Mouse (Mus musculus): ENCODE data around the gene Wbp1. TPM values are rescaled to one million over a fixed set of nuclear protein-coding genes. Genes with fewer than 3 reads are reported as not detected.

The Wbp1 gene
- total and polyA plus RNA-seq, 2 experiments from 2014 or later, result 97.5 to 151 TPM

DNA sequence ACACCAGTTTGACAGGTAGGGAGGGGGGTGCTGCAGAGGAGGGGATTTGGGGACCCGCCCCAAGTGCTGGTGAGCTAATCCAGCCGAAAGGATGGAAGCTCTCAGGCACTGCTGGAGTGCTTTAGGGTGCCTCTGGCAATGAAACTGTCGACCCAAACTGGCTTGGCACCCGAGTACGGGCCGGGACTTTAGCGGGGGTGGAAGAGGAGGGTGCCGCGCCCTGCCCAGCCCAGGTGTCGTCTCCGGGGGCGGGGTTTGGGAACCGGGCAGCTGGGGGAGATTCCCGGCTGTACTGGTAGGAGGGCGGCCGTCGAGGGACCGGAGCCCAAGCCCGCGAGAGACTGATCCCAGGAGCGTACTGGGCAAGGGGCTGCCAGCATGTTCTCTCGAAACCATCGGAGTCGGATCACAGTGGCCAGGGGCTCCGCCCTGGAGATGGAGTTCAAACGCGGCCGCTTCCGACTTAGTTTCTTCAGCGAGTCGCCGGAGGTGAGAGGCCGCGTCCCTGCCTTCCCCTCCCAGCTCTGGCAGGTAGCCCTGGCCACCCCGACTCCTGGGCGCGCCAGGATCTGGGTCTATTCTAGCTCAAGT, 14.3 kb upstream of the Wbp1 start:
- H3K4me1 ChIP-seq (ENCODE audit: control insufficient read depth, insufficient read depth), result peaks cover 21% of the 10 kb centered on the region
- WGBS, result 11% methylated on average over 37 of the region's 37 CpGs
- H3K27me3 ChIP-seq (ENCODE audit: control insufficient read depth, insufficient read depth, low read length), result no peaks in the 10 kb centered on the region
- H3K36me3 ChIP-seq (replicated peaks; ENCODE audit: control insufficient read depth, insufficient read depth, low read length), result no peaks in the 10 kb centered on the region
- TF ChIP-seq EP300 (IDR thresholded peaks at IDR 0.05; ENCODE audit: low read depth), result no peak
- no peak for TF ChIP-seq CTCF (IDR thresholded peaks at IDR 0.05; ENCODE audit: low read depth)
- no peak for ATAC-seq (ENCODE audit: insufficient read depth, low read depth)
- H3K27ac ChIP-seq (ENCODE audit: low read depth), result peak overlapping the region; percentile 99
- no peaks in the 10 kb centered on the region for H3K9me3 ChIP-seq (replicated peaks; ENCODE audit: control insufficient read depth, low read length)
- no peak for DNase-seq (ENCODE audit: low spot score)
- H3K4me3 ChIP-seq (ENCODE audit: low read depth, low read length), result peak overlapping the region; percentile 57
- peak overlapping the region; percentile 73 for H3K4me2 ChIP-seq (ENCODE audit: low read depth, low read length)
- peak overlapping the region; percentile 83 for H3K9ac ChIP-seq (replicated peaks; ENCODE audit: low read depth, low read length)

DNA sequence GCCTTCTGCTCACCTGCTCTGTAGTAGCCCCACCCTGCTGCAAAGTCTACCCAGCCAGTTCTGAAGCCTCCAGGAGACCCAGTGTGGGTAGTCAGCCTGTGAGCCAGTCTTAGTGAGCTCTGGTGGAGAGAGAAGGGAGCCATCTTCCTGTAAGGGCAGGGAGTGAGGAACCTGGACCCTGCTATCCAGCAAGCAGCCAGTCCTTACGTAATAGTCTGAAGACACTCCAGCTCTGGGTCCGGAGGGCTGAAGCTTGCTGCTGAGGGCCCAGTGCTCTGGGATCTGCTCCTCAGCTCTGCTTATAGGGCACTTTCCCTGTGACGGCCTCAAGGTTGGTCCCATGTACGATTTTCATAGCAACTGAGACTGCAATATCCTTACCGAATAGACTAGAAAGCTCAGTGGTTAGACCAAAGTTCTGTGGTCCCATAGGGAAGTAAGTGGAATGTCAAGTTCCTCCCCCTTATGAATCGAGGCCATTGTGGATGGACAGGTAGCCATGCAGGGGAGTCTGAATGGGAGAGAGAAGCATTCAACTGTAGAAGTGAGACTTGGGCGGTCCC, 13.7 kb upstream of the Wbp1 start, which contains the start of gene Rtkn:
Gene Rtkn (plus strand): TSS at position 513 of the 563 bp plus-strand sequence.
- no peak for ATAC-seq (ENCODE audit: insufficient read depth, low read depth)
- Histone ChIP-seq H3K27me3 (ENCODE audit: control insufficient read depth, insufficient read depth, low read length) (no peaks in the 10 kb centered on the region), H3K36me3 (replicated peaks; ENCODE audit: control insufficient read depth, insufficient read depth, low read length) (no peaks in the 10 kb centered on the region), H3K4me1 (ENCODE audit: control insufficient read depth, insufficient read depth) (peaks cover 21% of the 10 kb centered on the region), H3K27ac (ENCODE audit: low read depth) (peak within 1 kb of the TSS; percentile 99), H3K9ac (replicated peaks; ENCODE audit: low read depth, low read length) (peak within 1 kb of the TSS; percentile 83), H3K9me3 (replicated peaks; ENCODE audit: control insufficient read depth, low read length) (no peaks in the 10 kb centered on the region), H3K4me3 (ENCODE audit: low read depth, low read length) (peak within 1 kb of the TSS; percentile 57), H3K4me2 (ENCODE audit: low read depth, low read length) (peak within 1 kb of the TSS; percentile 73)
- 72% methylated on average over 7 of the region's 7 CpGs for WGBS
- no peak for DNase-seq (ENCODE audit: low spot score)
- TF ChIP-seq EP300 (IDR thresholded peaks at IDR 0.05; ENCODE audit: low read depth), result no peak
- TF ChIP-seq CTCF (IDR thresholded peaks at IDR 0.05; ENCODE audit: low read depth), result no peak

DNA sequence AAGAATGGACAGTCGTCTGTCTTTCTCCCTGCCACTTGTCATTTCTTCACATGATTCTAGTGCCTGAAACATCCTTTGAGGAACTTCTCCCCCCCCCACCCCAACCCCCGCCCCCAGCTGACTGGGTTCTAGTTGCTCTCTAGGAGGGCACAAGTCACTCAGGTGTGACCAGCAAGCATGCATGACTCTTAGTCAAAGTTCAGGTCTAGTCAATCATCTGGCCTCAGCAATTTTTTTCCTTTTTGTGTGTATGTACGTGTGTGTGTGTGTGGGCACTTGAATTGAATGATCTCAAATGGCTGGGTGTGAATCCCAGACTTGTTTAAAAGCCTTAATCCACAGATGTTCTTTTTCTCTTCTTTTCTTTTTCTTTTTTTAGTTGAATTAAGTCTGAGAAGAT, 12.9 kb upstream of the Wbp1 start:
- TF ChIP-seq CTCF (IDR thresholded peaks at IDR 0.05; ENCODE audit: low read depth), result no peak
- no peak for TF ChIP-seq EP300 (IDR thresholded peaks at IDR 0.05; ENCODE audit: low read depth)
- no peak for ATAC-seq (ENCODE audit: insufficient read depth, low read depth)
- WGBS, result 65% methylated on average over 3 of the region's 3 CpGs
- no peak for DNase-seq (ENCODE audit: low spot score)
- Histone ChIP-seq H3K4me2 (ENCODE audit: low read depth, low read length) (no peak overlapping the region), H3K4me1 (ENCODE audit: control insufficient read depth, insufficient read depth) (peaks cover 21% of the 10 kb centered on the region), H3K27me3 (ENCODE audit: control insufficient read depth, insufficient read depth, low read length) (no peaks in the 10 kb centered on the region), H3K4me3 (ENCODE audit: low read depth, low read length) (no peak overlapping the region), H3K27ac (ENCODE audit: low read depth) (no peak overlapping the region), H3K36me3 (replicated peaks; ENCODE audit: control insufficient read depth, insufficient read depth, low read length) (no peaks in the 10 kb centered on the region), H3K9me3 (replicated peaks; ENCODE audit: control insufficient read depth, low read length) (no peaks in the 10 kb centered on the region), H3K9ac (replicated peaks; ENCODE audit: low read depth, low read length) (no peak overlapping the region)

DNA sequence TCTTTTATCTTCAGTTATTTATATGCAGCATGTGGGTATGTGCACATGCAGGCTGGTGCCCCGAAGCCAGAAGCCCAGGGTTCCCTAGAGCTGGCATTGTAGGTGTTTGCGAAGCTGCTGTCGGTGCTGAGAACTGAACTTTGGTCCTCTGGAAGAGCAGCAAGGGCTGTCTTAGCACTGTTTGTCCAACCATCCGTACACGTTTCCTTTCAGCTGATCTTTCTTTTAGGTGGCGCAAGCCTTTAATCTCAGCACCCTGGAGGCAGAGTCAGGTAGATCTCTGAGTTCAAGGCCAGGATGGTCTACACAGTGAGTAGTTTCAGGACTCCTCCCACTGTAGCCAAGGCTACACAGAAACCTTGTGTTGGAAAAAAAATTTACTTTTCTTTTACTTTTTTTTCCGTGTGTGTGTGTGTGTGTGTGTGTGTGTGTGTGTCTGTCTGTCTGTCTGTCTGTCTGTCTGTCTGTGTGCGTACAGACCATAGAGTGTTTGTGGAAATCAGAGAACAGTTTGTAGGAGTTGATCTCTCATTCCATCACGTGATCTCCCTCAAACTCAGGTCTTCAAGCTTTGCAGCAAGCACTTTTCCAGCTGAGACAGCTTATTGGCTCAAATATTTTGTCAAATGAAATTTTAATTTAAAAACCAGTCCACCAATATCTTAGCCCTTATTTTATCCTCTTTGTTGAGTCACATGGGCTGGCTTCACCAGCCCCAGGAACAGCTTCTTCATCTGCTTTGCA, 11.0 kb upstream of the Wbp1 start:
- DNase-seq (ENCODE audit: low spot score), result no peak
- H3K9ac ChIP-seq (replicated peaks; ENCODE audit: low read depth, low read length), result no peak overlapping the region
- H3K4me2 ChIP-seq (ENCODE audit: low read depth, low read length), result no peak overlapping the region
- ATAC-seq (ENCODE audit: insufficient read depth, low read depth), result no peak
- no peak overlapping the region for H3K27ac ChIP-seq (ENCODE audit: low read depth)
- H3K36me3 ChIP-seq (replicated peaks; ENCODE audit: control insufficient read depth, insufficient read depth, low read length), result no peaks in the 10 kb centered on the region
- no peaks in the 10 kb centered on the region for H3K9me3 ChIP-seq (replicated peaks; ENCODE audit: control insufficient read depth, low read length)
- no peaks in the 10 kb centered on the region for H3K27me3 ChIP-seq (ENCODE audit: control insufficient read depth, insufficient read depth, low read length)
- TF ChIP-seq EP300 (IDR thresholded peaks at IDR 0.05; ENCODE audit: low read depth), result no peak
- no peak for TF ChIP-seq CTCF (IDR thresholded peaks at IDR 0.05; ENCODE audit: low read depth)
- WGBS, result 79% methylated on average over 9 of the region's 9 CpGs
- peaks cover 11% of the 10 kb centered on the region for H3K4me1 ChIP-seq (ENCODE audit: control insufficient read depth, insufficient read depth)
- no peak overlapping the region for H3K4me3 ChIP-seq (ENCODE audit: low read depth, low read length)

DNA sequence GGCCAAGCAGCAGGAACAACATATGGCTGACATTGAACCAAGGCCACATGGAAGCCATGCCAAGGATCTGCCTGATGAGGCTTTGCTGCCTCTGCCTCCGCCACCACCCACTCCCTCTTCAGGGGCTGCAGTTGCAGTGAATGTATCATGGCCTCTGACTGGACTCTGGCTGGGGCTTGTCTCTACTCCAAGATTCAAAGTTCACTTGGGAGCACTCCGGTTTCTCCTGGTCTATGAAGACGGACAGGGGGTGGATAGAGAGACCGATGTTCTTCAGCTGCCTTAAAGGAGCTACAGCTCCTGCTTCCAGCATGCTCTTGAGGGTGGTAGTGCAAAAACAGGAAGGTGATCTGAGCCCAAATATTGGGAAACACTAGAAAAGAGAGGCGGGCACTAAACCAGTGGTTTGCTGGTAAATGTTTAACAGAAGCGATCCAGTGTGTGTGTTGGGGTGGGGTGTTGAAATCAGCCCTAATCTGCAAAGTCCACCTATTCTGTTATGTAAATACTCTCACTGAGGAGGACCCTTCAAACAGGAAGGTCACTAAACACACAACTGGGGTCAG, 10.2 kb upstream of the Wbp1 start:
- H3K36me3 ChIP-seq (replicated peaks; ENCODE audit: control insufficient read depth, insufficient read depth, low read length), result no peaks in the 10 kb centered on the region
- DNase-seq (ENCODE audit: low spot score) (no peak), ATAC-seq (ENCODE audit: insufficient read depth, low read depth) (no peak)
- no peaks in the 10 kb centered on the region for H3K27me3 ChIP-seq (ENCODE audit: control insufficient read depth, insufficient read depth, low read length)
- TF ChIP-seq CTCF (IDR thresholded peaks at IDR 0.05; ENCODE audit: low read depth), result no peak
- H3K4me2 ChIP-seq (ENCODE audit: low read depth, low read length), result no peak overlapping the region
- H3K4me1 ChIP-seq (ENCODE audit: control insufficient read depth, insufficient read depth), result peaks cover 11% of the 10 kb centered on the region
- H3K9me3 ChIP-seq (replicated peaks; ENCODE audit: control insufficient read depth, low read length), result no peaks in the 10 kb centered on the region
- 64% methylated on average over 6 of the region's 6 CpGs for WGBS
- no peak overlapping the region for H3K27ac ChIP-seq (ENCODE audit: low read depth)
- no peak overlapping the region for H3K9ac ChIP-seq (replicated peaks; ENCODE audit: low read depth, low read length)
- H3K4me3 ChIP-seq (ENCODE audit: low read depth, low read length), result no peak overlapping the region

Data from heart, postnatal 0 days (tissue).